Mouse (Mus musculus) MN1 (cell line): ENCODE data around the gene Trappc3.

ENCODE experiments used
- DNase-seq: peaks from one replicate; pipeline ENCODE4 v3.0.0-alpha.2; 2016; ENCODE audit warnings: low spot score

Trappc3 gene

DNA sequence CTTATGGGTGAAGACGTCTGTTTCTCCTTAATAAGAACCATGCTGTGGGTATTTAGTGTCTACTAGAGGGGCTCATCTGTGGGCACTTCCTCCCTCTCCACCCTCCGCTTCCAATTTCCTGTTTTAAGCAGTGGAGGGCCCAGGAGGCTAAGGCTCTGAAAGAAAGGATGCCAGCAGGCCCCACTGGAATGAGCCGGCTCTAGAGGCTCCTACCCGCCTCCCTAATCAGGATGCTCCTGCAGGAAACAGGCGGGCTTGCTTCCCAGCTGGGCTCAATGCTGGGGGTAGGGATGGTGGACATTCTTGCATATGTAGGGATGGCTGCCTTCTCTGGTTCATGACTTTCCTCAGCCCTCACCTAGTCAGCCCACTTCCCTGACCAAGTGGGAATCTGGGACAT lies 51.1 kb downstream of the Trappc3 start:
- DNase-seq: no peak

DNA sequence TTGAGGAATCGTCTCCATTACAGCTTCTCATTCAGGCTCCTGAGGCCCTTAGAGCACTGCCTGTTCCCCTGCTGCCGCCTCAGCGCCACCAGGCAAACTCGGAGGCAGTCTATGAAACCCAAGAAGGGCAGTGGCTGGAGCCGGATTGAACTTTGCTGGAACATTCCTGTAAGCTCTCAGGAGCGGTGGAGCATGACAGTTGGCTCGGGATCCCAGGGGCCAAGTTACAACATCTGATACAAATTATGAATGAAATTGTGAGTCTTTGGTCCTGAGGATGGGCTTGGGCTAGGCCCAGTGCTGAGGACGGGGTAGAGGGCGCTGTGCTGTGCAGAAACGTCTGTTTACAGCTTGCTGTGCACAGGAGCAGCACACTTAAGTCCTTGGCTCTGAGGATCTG lies 52.3 kb downstream of the Trappc3 start:
- DNase-seq: no peak

DNA sequence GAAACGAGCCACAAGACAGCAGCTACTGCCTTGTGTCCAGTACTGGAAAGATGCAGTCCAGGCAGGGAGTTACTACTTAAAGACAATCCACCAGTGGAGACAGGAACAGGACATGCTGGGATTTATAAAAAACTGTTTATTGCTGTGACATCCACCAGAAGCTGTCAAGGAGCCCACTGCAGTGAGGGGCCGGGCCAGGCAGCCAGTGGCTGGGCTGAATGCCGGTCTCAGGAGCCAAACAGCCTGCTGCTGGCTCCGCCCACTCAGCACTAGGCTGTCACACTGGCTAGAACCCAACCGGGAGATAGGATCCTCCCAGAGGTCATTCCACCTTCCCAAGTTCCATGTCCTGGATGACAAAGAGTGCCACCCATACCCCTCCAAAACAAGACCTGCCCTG lies 53.8 kb downstream of the Trappc3 start:
- DNase-seq: peak; percentile 66

DNA sequence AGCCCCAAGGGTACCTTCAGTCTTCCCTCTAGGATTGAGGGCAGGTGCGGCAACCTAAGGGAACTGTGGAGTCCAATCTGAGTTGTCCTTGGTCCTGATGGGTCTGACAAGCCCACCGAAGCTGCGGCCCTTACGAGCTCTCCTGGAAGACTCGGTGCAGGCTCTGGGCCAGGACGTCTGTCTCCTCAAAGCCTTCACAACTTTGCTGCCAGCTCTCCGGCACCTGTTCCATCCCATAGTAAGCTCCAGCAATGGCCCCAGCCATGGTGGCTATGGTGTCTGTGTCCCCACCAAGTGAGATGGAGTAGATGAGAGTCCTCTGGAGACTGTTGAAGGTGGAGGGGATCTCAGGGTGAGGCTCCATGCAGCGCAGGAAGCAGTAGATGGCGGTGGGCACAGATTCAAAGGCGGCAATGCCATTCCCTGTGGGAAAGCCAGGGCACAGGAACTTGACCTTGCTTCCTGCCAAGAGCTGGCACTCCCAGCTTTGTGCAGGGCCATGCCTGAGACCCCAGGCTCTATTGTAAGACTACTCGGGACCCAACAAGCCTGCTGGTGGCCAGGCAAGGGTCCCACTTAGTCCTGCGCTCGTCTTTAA lies 54.4 kb downstream of the Trappc3 start:
- no peak for DNase-seq

DNA sequence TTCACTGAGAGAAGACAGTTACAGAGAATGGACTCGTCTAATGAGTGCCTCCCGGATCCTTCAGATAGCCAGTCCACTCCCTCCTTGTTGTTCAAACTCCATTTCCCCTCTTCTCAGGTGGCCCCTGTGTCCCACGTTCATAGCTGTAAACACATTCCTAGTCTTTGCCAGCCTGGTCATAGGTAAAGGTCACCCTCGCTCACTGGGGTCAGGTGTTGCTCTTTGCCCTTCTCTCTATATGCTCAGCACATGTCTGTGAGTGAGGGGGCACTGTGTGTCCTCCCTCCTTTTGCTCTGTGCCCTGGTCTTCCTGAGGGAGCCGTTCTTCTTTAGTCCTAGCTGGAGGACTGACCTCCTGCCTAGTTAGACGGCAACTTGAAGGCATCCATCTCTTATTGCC lies 57.7 kb downstream of the Trappc3 start:
- no peak for DNase-seq

DNA sequence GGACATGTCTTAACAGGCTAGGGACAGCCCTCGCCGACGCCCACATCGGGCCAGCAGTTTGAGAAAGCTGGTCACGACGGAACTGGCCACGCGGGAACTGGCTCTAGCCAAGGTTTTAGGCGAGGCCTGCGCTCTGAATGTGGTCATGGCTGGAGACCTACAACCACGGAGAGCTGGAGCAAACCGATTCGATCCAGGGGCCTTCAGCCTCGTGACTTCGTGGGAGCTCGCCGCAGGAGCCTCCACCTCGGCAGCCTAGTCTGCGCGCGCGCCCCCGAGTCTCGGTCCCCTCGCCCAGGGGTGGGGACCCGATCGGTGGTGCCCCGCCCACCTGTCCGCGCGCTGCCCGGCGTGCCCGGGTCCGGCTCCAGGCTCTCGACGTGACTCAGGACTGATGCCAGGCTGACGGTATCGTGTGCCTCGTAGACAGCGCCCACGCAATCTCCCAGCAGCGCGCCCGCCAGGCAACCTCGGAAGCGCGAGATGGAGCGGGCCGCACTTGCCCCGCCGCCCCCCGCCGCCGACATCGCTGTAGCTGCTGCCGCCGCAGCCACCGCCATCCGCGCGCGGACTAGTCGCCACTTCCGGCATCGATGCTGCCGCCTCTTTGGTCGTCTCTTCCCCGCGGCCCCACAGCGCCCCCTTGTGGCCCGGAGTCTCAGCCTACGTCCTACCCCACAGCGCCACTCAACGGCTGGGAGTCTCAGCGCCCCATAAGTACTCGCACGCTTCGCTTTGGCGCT lies 59.2 kb downstream of the Trappc3 start, which contains the start of gene Adprhl2:
TSS of gene Adprhl2 (minus strand) at position 593 of the 743 bp plus-strand sequence.
- peak; percentile 96 for DNase-seq

DNA sequence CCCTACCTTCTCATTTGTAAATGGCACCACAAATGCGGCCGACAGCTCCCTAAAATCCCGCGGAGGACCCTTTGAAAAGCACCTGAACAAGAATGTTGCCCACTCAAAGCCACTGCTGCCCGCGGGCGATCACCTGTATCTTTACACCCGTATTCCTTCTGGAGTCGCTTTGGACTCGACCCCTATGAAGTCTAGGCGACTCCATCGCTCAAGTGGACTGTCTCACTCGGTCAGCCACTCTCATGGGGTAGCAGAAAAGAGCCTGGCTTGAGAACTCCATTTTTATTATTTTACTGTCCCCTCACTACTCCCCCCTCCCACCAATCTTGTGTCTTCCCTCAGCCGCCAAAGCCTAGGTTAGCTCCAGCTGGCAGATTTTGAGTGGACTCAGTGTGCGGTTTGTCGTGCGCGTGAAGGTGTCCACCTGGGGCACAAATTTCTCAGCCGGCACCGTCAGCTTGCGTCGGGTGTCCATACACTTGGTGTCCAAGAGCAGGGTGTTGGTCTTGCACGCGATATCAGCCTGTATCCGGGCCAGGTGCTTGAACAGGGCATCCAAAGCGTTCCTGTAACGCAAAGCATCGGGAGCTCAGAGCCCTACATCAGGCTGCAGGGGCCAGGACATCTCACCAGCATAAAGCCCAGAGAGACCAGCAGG lies 59.9 kb downstream of the Trappc3 start:
- no peak for DNase-seq

DNA sequence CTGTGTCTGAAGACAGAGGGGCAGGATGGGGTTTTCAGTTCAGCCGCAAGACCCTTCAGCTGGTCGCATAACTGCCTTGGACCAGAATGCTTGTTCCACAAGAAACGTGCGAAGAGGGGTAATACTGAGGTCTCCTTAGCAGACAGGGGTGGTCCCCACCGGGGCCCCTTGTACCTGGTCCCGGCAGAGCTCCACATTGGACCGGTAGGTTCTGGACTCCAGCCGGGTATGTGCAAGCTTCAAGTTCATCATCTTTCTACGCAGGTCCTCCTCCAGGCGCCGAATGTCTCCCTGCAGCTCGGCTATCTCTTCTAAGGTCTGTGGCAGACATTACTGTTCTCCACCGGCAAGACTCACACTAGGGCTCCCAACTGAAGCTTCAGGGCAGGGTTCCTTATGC lies 60.5 kb downstream of the Trappc3 start:
- DNase-seq: no peak

DNA sequence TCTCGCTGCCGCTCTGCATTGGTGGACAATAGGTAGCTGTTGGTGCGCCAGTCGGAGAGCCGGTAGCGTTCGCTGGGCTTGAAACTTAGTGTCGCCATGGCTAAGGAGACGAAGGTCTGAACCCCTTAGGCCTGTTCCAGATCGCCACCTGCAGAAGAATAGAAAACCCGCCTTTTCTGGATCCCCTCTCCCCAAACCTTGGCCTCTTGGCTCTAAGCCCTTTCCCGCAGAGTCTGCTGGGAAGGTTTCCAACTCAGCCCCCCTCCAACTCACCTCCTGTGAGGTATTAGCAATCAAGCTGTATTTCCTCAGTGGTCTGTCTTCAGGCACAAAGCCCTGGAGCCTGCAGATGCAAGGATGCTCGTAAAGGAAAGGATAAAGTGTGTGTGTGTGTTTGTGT lies 62.7 kb downstream of the Trappc3 start:
- DNase-seq: no peak

DNA sequence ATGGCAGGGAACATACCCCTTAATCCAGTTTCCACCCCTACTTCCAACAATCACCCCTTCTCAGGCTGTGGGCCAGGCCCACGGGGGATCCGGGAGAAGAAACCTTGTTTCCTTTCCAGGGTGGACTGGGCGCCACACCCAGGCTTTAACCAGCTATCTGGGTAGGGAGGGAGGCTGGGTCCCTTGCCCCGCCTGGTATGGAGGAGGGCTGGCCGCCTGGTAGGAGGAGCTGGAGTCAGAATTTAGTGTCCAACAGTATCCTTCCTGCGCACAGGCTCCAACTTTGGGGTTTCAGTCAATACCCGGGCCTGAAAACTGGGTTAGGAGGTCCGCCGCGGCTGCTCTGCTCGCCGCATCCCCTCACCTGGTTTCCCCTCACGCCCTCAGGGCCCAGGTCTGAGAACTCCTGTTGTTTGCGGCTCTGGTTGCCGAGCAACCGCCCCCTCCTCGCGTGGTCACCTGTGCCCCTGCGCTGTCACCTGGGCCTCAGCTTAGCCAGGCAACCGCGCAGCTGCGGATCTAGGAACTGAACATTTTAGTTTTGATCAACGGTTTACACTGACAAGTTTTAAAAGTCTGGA lies 63.2 kb downstream of the Trappc3 start, which contains the start of gene Tekt2:
TSS of gene Tekt2 (minus strand) at position 408 of the 581 bp plus-strand sequence.
- DNase-seq: no peak
